Mouse (Mus musculus) lung, embryonic 16.5 days (tissue): ENCODE measurements around the gene Aak1. TPM values are rescaled to one million over a fixed set of nuclear protein-coding genes. Genes with fewer than 3 reads are reported as not detected.
A peak's percentile ranks its signal among the peaks of the same experiment; 100 is the strongest.

Experiments used
- ATAC-seq: fragments of 200-750 bp; cut with Nextera tagmentation; 2 replicates; pipeline ENCODE4 v1.8.0; 2017; ENCODE audit warnings: low read depth, mild to moderate bottlenecking, moderate library complexity
- H3K27ac ChIP-seq: fragments of 300-500 bp; sonication (generic); 2 replicates; pipeline ENCODE4 v1.5.1; 2014; ENCODE audit warnings: mild to moderate bottlenecking, control low read depth, low read length
- H3K27me3 ChIP-seq: fragments of 300-500 bp; sonication (generic); 2 replicates; pipeline ENCODE4 v1.6.1; 2014; ENCODE audit warnings: low read depth, low read length, mixed read lengths; ENCODE audit not compliant: control insufficient read depth, insufficient read depth
- H3K36me3 ChIP-seq: fragments of 300-500 bp; sonication (generic); 2 replicates; pipeline ENCODE4 v1.6.1; 2014; ENCODE audit warnings: low read length; ENCODE audit not compliant: control insufficient read depth, insufficient read depth
- H3K4me1 ChIP-seq: fragments of 300-500 bp; sonication (generic); replicated peaks from 2 replicates; pipeline ENCODE4 v1.6.1; 2014; ENCODE audit warnings: low read length, mixed read lengths; ENCODE audit not compliant: control insufficient read depth, insufficient read depth
- H3K4me2 ChIP-seq: fragments of 300-500 bp; sonication (generic); 2 replicates; pipeline ENCODE4 v1.6.1; 2014; ENCODE audit warnings: low read depth, low read length, control low read depth
- H3K4me3 ChIP-seq: fragments of 300-500 bp; sonication (generic); 2 replicates; pipeline ENCODE4 v1.5.1; 2014; ENCODE audit warnings: mild to moderate bottlenecking, low read length, control low read depth
- H3K9ac ChIP-seq: fragments of 300-500 bp; sonication (generic); 2 replicates; pipeline ENCODE4 v1.6.1; 2014; ENCODE audit warnings: low read length, control low read depth
- H3K9me3 ChIP-seq: fragments of 300-500 bp; sonication (generic); 2 replicates; pipeline ENCODE4 v1.6.1; 2016; ENCODE audit warnings: low read length; ENCODE audit not compliant: control insufficient read depth
- WGBS: fragments of 180-500 bp; shearing (Covaris S2); extraction: QIAGEN DNeasy Blood & Tissue Kit; methylation state at CpG from one replicate; pipeline ENCODE4 v1.1.7; 2014; 5-methylcytosine and 5-hydroxymethylcytosine counted together
- polyA plus RNA-seq: library from polyadenylated mRNA; unstranded; fragments of >200 nt; fragmentation: Nextera tagmentation; extraction: Ambion mirVana; gene quantifications from 2 replicates; pipeline ENCODE4 v1.2.1, GENCODE M21; 2015

The Aak1 gene
- polyA plus RNA-seq, 1 experiment from 2014 or later: 11.6 TPM

DNA sequence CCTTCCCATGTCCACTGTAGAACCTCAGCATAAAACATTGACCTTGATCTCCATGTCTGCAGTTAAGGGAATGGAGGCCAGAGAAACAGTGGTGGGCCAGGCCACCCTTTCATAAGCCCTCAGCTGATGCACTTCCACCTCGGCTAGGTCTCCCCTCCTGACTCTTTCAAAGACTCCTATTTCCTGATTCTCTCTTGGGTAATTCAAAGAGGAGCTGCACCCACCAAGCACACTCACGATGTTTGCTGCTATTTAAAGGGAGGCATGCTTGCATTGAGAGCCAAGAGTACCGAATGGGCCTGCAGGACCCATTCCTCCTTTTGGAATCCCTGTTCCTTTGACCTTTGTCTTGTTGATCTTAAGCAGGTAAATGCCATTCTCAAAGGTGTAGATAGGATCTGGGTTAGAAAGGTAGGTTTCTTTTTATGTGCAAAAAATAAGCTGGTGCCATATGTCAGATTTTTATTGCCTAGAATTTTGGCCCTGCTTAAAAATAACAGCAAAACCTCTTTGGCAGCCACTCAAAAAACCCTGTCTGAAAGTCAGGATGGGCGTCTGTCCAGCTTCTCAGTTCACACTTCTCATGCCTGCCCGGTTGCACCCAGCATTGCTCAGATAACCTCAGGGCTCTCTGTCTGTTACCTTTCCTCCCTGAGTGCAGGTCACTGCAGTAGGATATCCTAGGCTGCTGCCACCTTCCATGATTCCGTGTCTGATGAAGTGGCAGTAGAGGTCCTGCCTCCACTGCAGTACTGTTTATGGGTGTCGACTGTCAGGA, 68.9 kb downstream of the Aak1 start:
- no peak overlapping the region for H3K9ac ChIP-seq
- H3K4me1 ChIP-seq: peaks cover 8% of the 10 kb centered on the region
- no peaks in the 10 kb centered on the region for H3K27me3 ChIP-seq
- no peak overlapping the region for H3K4me3 ChIP-seq
- no peaks in the 10 kb centered on the region for H3K9me3 ChIP-seq
- H3K36me3 ChIP-seq: no peaks in the 10 kb centered on the region
- no peak overlapping the region for H3K27ac ChIP-seq
- 38% methylated on average over 7 of the region's 7 CpGs for WGBS
- H3K4me2 ChIP-seq: no peak overlapping the region
- ATAC-seq: no peak

DNA sequence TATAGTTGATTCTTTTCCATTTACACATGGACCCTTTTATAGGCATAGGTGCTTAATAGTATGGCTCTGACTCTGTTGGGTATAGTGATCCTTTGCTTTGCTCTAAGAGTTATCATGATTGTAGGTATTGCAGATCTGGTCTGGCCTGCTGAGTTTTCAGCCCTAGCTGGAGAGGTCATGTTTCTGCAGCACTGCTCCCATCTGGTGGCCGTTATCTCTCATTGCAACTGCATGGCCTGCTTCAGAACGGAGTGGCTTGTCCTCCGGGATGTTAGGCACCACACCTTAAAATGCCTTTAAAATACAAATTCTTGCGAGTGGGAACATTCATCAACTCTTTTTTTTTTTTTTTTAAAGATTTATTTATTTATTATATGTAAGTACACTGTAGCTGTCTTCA, 72.6 kb downstream of the Aak1 start:
- Histone ChIP-seq H3K4me2 (no peak overlapping the region), H3K4me3 (no peak overlapping the region), H3K36me3 (no peaks in the 10 kb centered on the region), H3K4me1 (peaks cover 8% of the 10 kb centered on the region), H3K9me3 (no peaks in the 10 kb centered on the region), H3K27me3 (no peaks in the 10 kb centered on the region), H3K27ac (no peak overlapping the region), H3K9ac (no peak overlapping the region)
- ATAC-seq: peak; percentile 66; the same call in 1 of the 2 replicates
- 19% methylated on average over 4 of the region's 4 CpGs for WGBS

DNA sequence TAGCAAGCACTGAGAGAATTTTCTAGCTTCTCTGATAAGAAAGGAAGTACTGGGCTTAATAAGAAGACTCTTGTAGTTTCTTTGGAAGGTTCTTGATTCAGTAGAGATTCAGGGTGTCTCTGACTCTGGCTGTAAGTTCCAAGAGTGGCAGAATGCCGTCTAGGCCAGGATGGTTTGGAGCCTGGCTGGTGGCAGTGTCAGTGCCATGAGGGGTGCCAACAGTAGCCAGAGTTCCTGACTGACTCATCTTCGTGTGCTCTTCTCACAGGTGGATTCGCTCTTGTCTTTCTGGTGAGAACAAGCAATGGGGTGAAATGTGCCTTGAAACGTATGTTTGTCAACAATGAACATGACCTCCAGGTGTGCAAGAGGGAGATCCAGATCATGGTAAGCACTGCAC, 75.4 kb downstream of the Aak1 start:
- H3K27me3 ChIP-seq: no peaks in the 10 kb centered on the region
- H3K9ac ChIP-seq: no peak overlapping the region
- H3K9me3 ChIP-seq: no peaks in the 10 kb centered on the region
- ATAC-seq: no peak
- WGBS: 92% methylated on average over 4 of the region's 4 CpGs
- no peak overlapping the region for H3K27ac ChIP-seq
- peaks cover 4% of the 10 kb centered on the region; the same call in 1 of the 2 replicates for H3K36me3 ChIP-seq
- H3K4me2 ChIP-seq: no peak overlapping the region
- H3K4me3 ChIP-seq: no peak overlapping the region
- H3K4me1 ChIP-seq: no peaks in the 10 kb centered on the region

DNA sequence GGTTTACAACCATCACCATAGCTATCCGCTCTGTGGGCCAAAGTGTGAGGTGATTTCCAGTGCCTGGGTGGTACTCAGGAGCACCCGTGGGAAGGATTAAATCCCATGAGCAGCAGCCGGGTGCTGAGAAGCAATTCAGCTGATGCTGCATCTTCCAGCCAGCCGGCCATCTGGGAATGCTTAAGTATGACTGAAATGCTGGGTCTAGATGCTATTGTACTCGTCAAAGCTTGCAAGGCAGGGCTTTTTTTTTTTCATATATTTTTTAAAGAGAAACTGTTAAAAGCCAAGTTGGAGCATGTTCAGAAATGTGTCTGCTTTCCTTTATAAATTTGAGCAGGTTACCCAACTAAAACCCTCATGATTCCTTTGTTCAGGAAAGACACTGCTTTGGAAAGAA, 85.2 kb downstream of the Aak1 start:
- 70% methylated on average over 5 of the region's 5 CpGs for WGBS
- Histone ChIP-seq H3K9ac (no peak overlapping the region), H3K4me2 (no peak overlapping the region), H3K4me1 (no peaks in the 10 kb centered on the region), H3K27ac (no peak overlapping the region), H3K4me3 (no peak overlapping the region), H3K36me3 (peaks cover 22% of the 10 kb centered on the region), H3K9me3 (no peaks in the 10 kb centered on the region), H3K27me3 (no peaks in the 10 kb centered on the region)
- ATAC-seq: no peak

DNA sequence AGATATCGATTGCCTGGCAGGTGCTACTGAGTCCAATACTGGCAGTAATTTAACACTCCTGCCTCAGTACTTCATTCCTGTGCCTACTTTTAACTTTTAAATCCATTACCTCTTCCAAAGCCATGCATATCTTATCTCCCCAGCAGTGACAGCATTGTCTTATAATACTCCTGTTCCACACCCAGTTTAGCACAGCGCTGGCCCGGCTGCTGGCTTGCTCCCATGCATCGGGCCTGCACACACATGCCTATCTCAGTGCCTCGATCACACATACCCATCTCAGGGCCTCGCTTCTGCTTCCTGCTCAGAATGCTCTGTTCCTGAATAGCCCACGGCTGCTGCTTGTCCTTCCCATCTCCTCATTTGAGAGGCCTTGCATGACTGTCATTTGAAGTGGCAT, 90.5 kb downstream of the Aak1 start:
- no peak overlapping the region for H3K4me2 ChIP-seq
- H3K27ac ChIP-seq: no peak overlapping the region
- no peaks in the 10 kb centered on the region for H3K27me3 ChIP-seq
- H3K4me3 ChIP-seq: no peak overlapping the region
- no peak for ATAC-seq
- H3K9ac ChIP-seq: no peak overlapping the region
- H3K36me3 ChIP-seq: peaks cover 27% of the 10 kb centered on the region
- H3K9me3 ChIP-seq: no peaks in the 10 kb centered on the region
- H3K4me1 ChIP-seq: no peaks in the 10 kb centered on the region
- 87% methylated on average over 7 of the region's 7 CpGs for whole genome bisulfite sequencing

DNA sequence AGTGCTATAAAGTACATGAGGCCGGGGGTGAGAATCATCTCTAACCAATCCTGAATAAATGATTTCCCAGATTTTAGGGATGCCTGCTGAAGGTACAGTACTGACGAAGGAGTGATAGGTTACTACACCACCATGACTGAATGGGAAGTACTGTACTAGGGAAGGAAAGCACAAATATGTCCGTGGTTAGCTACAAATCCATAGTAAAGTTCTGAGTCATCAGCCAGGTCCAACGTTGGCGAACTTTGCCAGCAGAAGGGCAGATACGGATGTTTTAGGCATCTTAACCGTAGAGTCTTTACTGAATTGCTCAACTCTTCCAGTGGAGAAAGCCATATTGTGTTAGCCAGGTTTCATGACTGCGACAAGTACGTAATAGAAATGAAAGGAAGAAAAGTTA, 91.6 kb downstream of the Aak1 start:
- peaks cover 18% of the 10 kb centered on the region for H3K36me3 ChIP-seq
- no peak overlapping the region for H3K27ac ChIP-seq
- H3K4me2 ChIP-seq: no peak overlapping the region
- ATAC-seq: no peak
- no peak overlapping the region for H3K4me3 ChIP-seq
- H3K4me1 ChIP-seq: no peaks in the 10 kb centered on the region
- H3K27me3 ChIP-seq: no peaks in the 10 kb centered on the region
- WGBS: 91% methylated on average over 9 of the region's 9 CpGs
- H3K9ac ChIP-seq: no peak overlapping the region
- H3K9me3 ChIP-seq: no peaks in the 10 kb centered on the region

DNA sequence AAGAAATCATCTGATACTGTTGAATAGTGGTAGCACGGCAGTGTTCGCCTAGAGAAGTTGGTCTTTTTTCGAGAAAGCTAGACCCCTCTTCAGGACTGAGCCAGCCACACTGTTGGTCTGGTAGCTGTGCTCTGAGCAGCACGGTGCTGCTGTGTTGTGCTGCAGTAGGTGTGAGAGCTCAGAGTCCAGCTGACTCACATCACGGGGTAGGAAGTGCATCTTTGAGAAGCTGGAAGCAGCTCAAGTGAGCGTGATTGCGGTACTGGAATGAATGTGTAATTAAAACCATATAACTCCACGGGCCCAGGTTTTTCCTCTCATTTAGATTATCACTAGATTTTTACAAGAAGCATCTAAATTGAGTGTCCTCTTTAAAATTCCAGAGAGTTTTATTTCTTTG, 97.8 kb downstream of the Aak1 start:
- Histone ChIP-seq H3K9me3 (no peaks in the 10 kb centered on the region), H3K36me3 (peaks cover 8% of the 10 kb centered on the region)
- WGBS: 80% methylated on average over 8 of the region's 8 CpGs

DNA sequence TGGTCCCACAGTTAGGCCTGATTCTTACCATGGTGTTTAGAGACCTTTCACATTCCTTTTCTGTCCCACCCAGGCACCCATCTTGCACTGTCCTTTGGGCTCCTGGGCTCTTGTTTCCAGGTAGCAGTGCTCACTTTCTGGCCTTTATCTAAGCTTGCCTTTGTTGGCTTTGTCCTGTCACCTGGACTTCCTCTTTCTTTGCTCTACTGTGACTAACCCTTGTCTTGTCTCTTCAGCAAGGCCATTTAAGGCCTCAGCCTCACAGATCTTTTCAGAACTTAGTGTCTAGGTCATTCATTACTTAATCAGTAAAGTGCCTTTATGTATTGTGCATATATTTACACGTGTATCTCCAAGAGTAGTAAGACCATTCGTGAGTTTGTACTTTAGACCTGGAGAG, 99.4 kb downstream of the Aak1 start:
- 85% methylated on average over 2 of the region's 2 CpGs for WGBS
- peaks cover 8% of the 10 kb centered on the region for H3K36me3 ChIP-seq

More for the DNA sequence above, 97.8 kb downstream of the Aak1 start:
- Histone ChIP-seq H3K27me3 (no peaks in the 10 kb centered on the region), H3K4me2 (no peak overlapping the region), H3K9ac (no peak overlapping the region), H3K27ac (no peak overlapping the region), H3K4me3 (no peak overlapping the region), H3K4me1 (no peaks in the 10 kb centered on the region)
- no peak for ATAC-seq

DNA sequence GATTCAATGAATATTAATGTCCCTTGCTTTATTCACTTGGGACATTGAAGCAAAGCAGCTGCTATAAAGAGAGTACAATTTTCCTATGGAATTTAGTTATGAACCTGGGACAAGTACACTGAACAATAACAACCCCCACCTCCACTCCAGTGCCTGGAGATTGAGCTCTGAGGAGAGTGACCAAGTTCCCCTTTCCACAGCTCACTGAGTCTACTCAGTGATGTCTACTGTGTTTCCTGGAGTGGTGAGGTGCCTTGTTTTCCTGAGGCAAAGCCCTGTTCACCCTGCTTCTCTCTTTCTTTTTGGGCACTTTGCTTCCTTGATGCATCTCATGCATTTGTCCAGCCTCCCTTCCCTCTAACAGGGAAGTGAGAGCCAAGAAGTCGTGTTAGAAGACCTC, 100.8 kb downstream of the Aak1 start:
- H3K36me3 ChIP-seq: peaks cover 7% of the 10 kb centered on the region; the same call in 1 of the 2 replicates

More for the DNA sequence above, 99.4 kb downstream of the Aak1 start:
- Histone ChIP-seq H3K27me3 (no peaks in the 10 kb centered on the region), H3K4me3 (no peak overlapping the region), H3K4me2 (no peak overlapping the region), H3K4me1 (no peaks in the 10 kb centered on the region), H3K9ac (no peak overlapping the region), H3K27ac (no peak overlapping the region), H3K9me3 (no peaks in the 10 kb centered on the region)
- ATAC-seq: no peak

More for the DNA sequence above, 100.8 kb downstream of the Aak1 start:
- Histone ChIP-seq H3K27ac (no peak overlapping the region), H3K4me3 (no peak overlapping the region), H3K9me3 (no peaks in the 10 kb centered on the region), H3K4me2 (no peak overlapping the region), H3K9ac (no peak overlapping the region), H3K27me3 (no peaks in the 10 kb centered on the region), H3K4me1 (no peaks in the 10 kb centered on the region)
- ATAC-seq: no peak
- 71% methylated on average over 1 of the region's 1 CpGs for WGBS
